Mouse (Mus musculus) thymus, adult 2 months (tissue): ENCODE measurements at regions not wholly inside any gene's neighbourhood (a gene's known extent, or its start where the extent isn't known, plus 50 kb on each side); places are given as distances from the start of the nearest gene placed in this dataset.

ENCODE experiments used
- CTCF ChIP-seq: fragments of 200-500 bp; IDR thresholded peaks from 2 replicates; pipeline ENCODE4 v1.5.1; 2012; ENCODE audit warnings: mild to moderate bottlenecking, control low read depth, low read length, moderate library complexity, borderline replicate concordance; ENCODE audit not compliant: control insufficient read depth, poor library complexity, insufficient read depth; ENCODE audit errors: extremely low read depth
- POLR2A ChIP-seq: fragments of 200-500 bp; IDR thresholded peaks from 2 replicates; pipeline ENCODE4 v1.6.1; 2012; ENCODE audit warnings: mild to moderate bottlenecking, low read length, control low read depth, moderate library complexity; ENCODE audit not compliant: control insufficient read depth, poor library complexity, insufficient read depth; ENCODE audit errors: extremely low read depth

- no peak for TF ChIP-seq POLR2A
- TF ChIP-seq CTCF, result no peak
Measured at GRCm38 (mm10) chr1:129055252-129055651, 217.8 kb upstream of the Thsd7b start.
